Mouse (Mus musculus) lung, adult 2 months (tissue): ENCODE results near the gene Klhl29.

ENCODE experiments used
- CTCF ChIP-seq: fragments of 200-500 bp; IDR thresholded peaks from 2 replicates; pipeline ENCODE4 v1.5.1; 2011; ENCODE audit warnings: mild to moderate bottlenecking, low read length, control low read depth; ENCODE audit not compliant: insufficient read depth
- POLR2A ChIP-seq: fragments of 200-500 bp; IDR thresholded peaks from 2 replicates; pipeline ENCODE4 v1.6.1; 2011; ENCODE audit warnings: low read depth, mild to moderate bottlenecking, control low read depth, low read length, borderline replicate concordance; ENCODE audit errors: extremely low read depth

DNA sequence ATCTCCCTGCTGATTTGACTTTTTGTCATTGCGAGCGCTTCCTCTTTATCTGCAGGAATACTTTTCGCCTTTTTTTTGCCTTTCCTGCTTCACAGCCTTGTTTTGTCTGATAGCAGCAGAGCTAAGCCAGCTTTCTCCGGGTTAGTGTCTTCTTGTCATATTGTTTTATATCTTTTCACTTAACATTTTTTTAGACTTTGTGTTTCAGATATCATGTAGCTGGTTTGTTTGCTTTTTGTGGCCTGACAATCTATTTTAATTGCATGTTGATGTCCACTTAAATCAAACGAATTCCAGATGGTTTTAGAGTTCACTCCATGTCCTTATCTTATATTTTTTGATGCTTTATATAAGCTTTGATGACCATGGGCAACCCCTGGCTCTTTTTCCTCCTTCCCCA, 21.9 kb upstream of the Klhl29 start:
- TF ChIP-seq CTCF (no peak), POLR2A (no peak)
